Mouse (Mus musculus) cerebellum, adult (tissue): ENCODE measurements around the gene Gfpt1.
"Not testable (repeated sequence)": the region's sequence is repeated elsewhere in the genome, so short reads cannot be mapped to it uniquely, and the experiment has no call there.

Source experiments
- ATAC-seq: cut with Nextera tagmentation; 2 replicates; pipeline ENCODE4 v1.9.2; 2017; ENCODE audit warnings: mild to moderate bottlenecking, moderate library complexity, mixed read lengths; ENCODE audit not compliant: insufficient number of reproducible peaks, low FRiP score, low TSS enrichment

Gene Gfpt1

DNA sequence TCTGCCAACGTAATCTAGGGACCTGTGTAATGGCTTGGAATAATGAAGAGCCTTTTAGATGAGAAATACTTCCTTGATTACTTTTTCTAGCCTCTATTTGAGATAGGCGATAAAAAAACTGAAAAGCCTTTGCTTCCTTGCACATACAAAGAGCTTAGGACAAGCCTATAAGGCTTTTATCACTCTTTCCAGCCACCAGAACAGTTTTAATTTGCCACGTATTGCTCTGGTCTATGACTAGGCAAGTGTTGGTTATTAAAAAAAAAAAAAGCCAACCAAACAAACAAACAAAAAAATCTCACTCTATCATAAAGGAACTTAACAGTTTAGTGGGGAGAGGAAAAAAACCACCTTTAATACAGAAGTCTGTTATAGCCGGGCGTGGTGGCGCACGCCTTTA is 1.2 kb upstream of the Gfpt1 start:
- no peak for ATAC-seq

DNA sequence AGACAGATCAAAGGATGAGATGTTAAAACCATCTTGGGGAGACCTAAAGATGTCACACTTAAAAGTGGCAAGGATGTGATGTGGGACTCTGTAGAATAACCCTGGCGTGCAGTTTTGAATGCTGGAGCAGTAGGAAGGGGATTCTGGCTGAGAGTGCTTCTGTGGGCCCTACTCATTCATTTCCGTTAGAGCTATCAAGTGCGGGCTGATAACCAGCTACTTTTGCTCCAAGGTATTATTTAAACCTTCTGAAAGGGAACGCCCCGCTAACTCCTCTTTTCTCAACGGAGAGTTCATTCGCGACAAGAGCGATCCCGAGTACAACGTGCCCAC is 676 bp upstream of the Gfpt1 start:
- no peak for ATAC-seq

DNA sequence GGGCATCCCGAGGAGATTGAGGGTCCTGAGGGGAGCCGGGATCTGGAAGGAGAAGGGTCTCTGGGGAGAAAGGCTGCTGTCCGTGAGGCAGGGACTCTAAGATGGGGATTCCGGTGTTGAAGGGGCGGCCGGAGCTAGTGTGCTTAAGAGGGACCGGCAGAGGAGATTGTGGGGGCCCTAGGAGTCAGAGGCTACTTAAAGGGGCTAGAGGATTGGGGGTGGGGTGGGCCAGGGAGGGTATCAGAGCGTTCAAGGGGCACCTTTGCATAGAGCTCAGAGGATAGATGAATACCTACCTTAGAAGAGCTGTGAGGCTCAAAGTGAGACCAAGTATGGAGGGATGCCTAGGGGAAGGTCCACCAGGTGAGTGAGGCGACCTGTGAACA is 478 bp downstream of the Gfpt1 start:
- no peak; the same call in 1 of the 2 replicates for ATAC-seq

DNA sequence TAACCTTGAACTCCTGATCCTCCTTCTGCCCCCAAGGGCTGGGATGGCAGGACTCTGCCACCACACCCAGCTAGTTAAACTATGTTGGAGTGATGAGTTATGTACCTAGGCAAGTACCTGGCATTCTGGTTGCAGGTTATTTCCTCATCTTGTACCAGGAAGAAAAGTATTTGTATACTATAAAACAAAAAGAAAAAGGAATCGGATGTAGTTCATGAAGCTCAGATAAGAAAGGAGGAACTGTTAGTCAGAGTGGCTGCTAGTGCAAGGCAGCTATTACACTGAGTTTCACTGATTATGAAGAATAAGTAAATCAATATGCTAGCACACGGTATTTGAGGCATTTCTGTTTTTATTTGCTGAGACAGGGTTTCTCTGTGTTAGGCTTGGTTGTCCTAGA is 2.2 kb downstream of the Gfpt1 start:
- ATAC-seq = no peak

DNA sequence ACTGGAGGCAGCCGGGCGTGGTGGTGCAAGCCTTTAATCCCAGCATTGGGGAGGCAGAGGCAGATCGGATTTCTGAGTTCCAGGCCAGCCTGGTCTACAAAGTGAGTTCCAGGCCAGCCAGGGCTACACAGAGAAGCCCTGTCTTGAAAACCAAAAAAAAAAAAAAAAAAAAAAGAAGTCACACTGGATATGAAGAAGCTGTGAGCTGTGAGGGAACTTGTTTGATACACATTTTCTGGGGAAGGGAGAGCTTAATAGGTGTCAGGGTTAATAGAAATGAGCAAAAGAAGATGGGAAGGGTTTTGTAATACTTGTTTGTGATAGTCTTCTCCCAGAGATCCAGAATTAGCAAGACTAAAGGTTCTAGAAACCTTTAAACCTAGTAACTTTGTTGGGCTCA is 2.9 kb downstream of the Gfpt1 start:
- no peak for ATAC-seq

DNA sequence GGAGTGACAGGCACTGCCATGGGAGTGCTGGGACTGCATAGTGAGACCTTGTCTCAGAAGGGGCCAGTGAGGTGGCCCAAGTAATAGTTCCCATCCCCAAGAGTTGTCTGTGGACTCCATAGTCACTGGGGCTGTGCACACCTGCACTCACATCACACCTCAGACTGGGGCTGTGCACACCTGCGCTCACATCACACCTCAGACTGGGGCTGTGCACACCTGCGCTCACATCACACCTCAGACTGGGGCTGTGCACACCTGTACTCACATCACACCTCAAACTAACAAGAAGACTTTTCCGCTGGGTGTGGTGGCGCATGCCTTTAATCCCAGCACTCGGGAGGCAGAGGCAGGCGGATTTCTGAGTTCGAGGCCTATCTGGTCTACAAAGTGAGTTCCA is 6.1 kb downstream of the Gfpt1 start:
- not testable (repeated sequence) for ATAC-seq

DNA sequence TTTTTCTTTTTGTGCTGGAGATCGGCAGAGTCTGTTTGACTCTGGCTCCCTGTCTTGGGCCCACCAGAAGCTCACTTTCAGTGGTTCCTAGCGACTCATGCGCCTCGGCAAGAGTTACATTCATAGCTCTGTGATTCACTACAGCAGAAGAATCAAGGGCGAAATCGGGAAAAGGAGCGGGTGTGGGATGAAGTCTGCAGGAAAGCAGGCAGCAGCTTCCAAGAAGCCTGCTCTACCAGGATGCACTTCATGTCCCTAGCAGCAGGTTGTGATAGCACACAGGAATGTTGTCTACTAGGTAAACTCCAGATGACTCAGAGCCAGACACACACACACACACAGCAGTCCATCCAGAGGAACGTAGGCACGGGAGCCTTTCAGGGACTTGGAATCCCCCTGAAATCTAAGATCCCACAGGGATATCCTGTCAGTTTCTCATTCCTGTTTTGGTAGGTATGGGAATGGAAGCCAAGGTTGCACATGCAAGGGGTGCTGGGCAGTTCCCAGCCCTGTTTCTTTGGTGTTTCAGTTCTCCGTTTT is 9.3 kb downstream of the Gfpt1 start:
- no peak for ATAC-seq

DNA sequence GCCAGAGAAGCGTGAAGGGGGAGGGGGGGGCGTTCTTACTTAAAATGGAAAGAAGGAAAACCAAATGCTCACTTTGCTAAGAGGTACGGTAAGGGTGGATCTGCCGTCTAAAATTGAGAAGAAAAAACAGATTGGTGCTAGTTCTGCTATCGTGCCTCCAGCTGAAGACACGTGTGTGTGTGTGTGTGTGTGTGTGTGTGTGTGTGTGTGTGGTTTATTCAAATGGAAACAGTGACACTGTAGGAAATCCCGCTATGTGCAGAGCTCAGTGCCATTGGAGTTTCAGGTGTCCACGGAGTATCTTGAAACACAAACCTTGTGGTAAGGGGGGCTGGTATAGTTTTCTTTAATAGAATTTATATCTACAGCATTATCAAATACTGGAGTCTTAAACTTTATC is 11.5 kb downstream of the Gfpt1 start:
- ATAC-seq = no peak

DNA sequence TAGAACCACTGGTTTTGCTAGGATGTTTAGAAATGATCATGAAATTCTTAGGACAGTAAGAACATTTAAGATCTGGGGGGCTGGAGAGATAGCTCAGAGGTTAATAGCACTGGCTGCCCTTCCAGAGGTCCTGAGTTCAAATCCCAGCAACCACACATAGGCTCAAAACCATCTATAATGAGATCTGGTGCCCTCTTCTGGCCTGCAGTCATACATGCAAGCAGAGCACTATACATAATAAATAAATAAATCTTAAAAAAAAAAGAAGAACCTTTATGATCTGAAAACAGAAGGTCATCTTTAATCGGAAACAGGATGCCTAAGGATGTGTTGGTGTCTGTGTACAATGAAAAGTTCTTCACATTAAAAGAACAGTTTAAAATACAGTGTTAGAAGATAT is 17.1 kb downstream of the Gfpt1 start:
- no peak for ATAC-seq

DNA sequence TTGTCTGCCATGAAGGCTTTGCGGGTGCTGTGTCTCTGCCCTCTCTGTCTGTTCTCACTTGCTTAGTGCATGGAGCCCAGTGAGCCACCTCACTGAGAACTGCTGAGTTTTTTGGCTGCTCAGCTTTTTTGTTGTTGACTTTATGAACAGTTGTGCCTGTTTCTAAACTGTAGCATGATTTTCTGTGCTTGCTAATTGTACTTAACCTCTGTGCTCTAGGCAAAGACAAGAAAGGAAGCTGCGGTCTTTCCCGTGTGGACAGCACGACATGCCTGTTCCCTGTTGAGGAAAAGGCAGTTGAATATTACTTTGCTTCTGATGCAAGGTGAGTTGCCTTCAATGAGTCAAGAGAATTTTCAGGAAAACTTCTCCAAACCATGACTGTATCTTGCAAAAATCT is 20.9 kb downstream of the Gfpt1 start:
- no peak for ATAC-seq

DNA sequence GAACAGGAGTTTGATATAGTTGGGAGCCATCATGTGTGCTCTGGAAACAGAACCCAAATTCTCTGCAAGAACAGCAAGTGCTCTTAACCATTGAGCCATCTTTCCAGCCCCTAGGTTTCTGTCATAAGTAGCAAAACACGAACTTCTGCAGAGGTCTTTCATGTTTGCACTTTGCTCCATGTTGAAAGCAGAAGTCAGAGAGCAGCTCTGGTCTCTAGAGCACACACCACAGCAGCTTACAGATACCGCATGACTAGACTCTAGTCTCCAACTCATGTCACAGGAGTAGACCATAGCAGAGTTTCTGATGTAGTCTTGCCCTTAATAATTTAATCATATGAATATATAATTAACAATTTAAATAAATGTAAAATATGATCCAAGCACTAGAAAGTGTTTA is 25.6 kb downstream of the Gfpt1 start:
- no peak for ATAC-seq

DNA sequence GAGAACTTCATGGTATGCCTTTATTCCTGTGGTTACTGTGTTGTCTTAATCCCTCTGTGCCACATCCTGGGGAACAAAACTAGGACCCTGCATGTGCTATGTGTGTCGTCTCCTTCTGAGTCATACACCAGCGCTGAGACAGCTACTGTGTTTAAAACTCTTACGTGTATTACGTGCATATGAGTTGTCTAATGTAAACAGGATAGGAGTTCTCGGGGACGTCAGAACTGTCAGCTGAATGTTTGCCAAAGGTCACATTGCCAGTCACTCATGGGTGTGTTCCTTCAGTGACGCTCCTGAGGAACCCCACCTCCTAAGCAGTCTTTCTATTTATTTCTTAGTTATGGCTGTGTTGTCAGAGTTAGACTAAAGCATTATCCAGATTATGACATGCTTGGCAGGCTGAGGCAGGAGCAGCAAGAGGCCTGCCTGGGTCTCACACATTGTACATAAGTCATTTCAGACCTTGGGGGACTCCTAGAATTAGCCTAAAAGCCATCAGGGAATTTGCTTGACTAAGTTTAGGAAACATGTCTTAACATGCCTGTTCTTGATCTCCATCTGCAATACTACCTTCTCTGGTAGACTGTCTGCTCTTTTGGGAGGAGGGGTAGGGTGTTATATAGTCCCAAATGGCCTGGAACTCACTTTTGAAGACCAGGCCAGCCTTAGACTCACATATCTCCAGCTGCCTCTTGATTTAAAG is 26.7 kb downstream of the Gfpt1 start:
- ATAC-seq = no peak

DNA sequence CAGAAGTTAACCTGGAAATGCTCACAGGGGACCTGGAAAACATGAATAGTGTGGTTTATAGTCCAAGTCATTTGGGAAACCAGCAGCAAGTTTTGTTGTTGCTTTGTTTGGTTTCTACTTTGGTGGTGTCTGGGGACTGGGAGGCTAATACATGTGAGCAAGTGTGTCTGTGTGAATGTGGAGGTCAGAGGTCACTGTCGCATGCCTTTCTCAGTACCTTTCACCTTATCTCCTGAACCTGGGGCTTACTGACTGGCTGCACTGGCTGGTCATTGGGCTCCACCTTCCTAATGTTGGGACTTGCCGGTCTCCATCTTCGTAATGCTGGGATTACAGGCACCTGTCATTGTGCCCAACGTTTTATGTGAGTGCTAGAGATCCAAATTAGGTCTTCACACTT is 28.0 kb downstream of the Gfpt1 start:
- no peak for ATAC-seq

DNA sequence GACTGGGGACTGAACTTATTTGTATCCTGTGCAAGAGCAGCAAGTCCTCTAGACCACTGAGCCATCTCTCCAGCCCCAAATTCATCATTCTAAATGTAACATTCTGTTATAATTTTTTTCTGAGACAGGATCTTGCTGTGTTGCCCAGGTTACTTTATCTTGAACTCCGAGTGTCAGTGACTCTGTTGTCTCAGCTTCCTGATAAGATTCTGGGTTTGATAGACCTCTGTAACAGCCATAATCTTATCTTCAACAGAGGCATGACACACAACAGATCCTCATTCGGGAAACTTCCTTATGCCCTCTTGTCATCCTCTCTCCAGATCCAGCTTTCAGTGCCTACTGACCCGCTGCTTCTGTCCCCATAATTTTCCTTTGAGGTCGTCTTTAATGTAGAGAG is 30.1 kb downstream of the Gfpt1 start:
- no peak for ATAC-seq

DNA sequence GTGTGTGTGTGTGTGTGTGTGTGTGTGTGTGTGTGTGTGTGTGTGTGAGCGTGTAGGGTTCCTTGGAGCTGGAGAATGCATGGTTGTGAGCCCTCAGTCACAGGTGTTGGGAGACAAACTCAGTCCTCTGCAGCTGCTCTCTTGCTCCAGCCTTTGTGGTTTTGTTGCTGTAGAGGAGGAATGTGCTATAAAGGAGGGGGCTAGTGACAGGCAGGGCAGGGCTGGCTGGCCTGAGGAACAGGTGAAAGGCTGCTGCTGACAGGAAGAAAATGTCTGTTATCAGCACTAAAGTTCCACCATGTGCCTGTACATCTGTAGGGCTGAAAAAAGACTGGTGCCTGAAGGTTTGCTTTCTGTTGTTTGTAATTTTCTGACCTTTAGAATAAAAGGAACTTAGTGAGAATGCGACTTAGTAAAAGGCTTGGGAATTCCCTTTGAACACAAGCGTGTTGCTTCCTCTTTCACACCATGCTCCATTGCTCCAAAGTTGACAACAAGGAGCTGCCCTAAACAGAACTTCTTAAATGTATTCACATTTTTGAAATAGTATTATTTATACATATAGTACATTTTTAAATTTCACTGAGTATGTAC is 32.5 kb downstream of the Gfpt1 start:
- no peak for ATAC-seq

DNA sequence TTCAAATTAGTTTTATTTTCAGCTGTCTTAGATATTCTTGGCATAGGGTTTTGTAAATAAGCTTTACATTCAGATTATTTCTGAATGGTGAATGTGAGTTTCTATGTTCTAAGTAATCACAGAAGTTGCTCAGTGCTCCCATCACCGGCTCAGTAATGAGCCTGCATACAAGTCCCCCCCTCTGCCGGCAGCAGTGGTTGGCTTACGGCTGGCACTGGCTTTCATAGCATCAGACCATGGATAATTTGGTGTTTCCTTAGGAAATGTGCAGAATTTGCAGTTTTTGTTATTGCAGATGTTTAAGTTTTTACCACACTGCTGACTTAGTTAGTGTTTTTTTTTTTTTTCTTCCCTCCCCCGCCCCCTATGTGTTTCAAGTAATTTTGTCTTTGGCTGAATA is 36.8 kb downstream of the Gfpt1 start:
- no peak for ATAC-seq

DNA sequence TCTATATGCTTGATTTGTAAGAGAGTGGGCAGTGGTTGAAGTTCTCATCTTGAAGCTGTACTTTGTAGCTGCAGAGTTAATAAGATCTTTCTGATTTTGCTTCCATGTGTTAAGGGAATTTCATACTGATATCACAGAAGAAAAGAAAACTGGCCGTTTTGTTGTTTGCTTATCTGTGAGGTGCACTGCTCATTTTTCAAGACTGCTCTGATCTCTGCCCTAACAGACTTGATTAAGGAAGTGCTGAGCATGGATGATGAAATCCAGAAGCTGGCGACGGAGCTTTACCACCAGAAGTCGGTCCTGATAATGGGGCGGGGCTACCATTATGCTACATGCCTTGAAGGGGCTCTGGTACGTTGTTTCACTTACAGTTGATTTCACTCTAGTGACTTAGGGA is 42.4 kb downstream of the Gfpt1 start:
- ATAC-seq = no peak

DNA sequence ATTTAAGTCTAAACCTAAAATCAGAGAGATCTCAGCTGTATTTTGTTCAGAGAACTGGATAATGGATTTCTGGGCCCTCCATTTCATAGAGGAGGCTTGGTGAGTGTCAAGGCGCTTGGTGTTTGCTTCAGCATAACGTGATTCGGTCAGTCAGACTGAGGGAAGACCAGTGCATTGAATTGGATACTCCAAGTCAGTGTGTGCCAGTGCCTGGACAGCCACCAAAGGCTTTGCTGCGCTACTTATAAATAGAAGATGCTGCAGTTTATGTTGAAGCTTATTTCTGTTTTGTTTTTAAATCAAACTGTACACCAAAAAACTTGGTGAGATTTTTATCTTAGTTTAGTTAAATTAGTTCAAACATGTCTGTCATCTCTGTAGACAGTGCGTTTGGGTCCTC is 45.7 kb downstream of the Gfpt1 start:
- ATAC-seq = no peak

DNA sequence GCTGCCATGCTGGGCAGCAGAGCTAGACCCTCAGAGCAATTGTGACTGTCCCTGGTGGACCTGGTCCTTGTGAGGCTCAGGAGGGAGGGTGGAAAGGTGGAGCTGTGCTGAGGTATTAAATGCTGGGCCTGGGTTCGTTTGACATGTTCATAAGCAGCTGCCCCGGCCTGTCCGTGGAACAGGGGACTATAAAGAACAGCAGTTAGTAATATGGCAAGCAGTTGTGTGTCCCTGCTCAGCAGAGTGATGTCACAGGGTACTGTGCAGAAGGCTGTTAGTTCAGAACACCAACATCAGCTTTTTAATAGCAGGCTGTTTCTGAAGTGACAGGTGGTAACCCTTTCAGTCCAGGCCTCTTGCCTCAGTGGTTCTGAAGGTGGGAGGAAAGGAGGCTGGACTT is 48.2 kb downstream of the Gfpt1 start:
- no peak for ATAC-seq

DNA sequence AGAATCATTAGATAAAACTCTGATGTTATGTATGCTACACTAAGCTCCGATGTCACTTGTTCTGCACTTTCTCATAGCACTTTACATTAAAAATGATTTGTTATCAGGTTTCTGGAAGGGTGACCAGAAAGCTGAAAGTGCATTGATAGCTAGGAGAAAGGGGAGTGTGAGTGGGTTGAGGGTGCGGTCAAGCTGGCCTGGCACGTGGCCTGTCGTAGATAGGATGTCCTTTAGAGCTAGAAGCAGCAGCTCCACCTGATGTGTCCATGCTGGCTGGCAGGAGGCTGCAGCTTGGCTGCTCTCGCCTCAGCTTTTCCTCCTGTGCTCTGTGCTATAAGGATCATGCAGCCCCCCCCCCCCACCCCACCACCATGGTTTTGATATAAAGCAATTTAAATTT is 49.8 kb downstream of the Gfpt1 start:
- ATAC-seq = no peak

DNA sequence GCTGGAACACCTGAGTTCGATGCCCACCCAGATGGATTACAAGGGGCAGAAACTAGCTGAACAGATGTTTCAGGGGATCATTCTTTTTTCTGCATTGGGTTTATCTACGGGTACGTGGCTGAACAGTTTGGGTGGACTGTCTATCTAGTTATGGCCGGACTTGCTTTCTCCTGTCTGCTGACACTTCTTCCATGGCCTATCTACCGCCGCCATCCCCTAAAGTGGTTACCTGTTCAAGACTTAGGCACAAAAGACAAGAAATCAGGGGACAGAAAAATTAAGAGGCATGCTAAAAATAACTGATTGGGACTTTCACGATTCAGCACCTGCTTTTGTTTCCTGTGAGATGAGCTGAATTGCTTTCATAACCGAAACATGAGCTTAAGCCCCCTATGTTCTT is 51.0 kb downstream of the Gfpt1 start:
- not testable (repeated sequence) for ATAC-seq

DNA sequence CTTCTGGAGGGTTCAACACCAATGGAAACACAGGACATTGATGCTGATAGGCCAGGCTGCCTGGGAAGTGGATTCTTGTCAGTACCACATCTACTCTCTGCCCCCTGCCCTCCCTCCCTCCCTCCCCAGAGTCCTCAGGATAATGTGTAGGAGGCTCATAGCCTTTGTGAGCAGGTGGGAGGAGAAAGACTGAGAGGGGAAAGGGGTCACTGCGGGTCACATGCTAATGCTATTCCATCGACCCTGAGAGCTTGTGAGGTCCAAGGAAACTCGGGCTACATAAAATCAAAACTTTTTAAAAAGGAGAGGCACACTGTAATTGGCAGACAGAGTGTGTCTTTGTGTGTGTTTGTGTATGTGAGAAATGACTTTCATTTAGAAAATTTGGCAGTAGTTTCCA is 56.6 kb downstream of the Gfpt1 start:
- no peak for ATAC-seq
